Mouse (Mus musculus): ENCODE data around the gene Palm2. TPM values are rescaled to one million over a fixed set of nuclear protein-coding genes. Genes with fewer than 3 reads are reported as not detected.

The Palm2 gene
- polyA plus RNA-seq, 1 experiment = 0.95 TPM

DNA sequence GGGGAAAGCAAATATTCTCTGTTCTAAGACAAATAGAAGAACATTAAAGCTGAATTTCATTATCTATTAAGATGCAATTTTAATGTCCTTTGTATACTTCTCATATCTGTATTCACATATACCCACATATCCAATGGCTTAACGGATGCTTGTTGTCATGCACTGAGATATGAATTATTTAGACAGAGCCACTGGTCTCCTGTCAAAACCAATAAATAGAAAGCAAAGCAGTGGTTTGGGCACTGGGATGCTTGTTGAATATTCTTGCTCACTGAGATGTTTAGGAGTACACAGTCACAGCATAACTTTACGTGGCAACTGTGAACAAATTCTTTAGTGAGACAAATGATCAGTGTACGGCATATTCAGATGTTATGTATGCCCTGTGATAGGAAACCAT, 206.9 kb downstream of the Palm2 start:
- no peaks in the 10 kb centered on the region for H3K4me1 ChIP-seq (ENCODE audit: control insufficient read depth, insufficient read depth, low read length)
- H3K4me3 ChIP-seq (ENCODE audit: insufficient read depth, low read length) = no peak overlapping the region
- TF ChIP-seq CTCF (IDR thresholded peaks at IDR 0.05; ENCODE audit: low read depth, low read length) = no peak
- no peak for TF ChIP-seq POLR2A (IDR thresholded peaks at IDR 0.05; ENCODE audit: borderline replicate concordance, low read depth, low read length)

GRCm38 (mm10) chr4:57650994-57651393, 216.9 kb downstream of the Palm2 start:
- TF ChIP-seq POLR2A (IDR thresholded peaks at IDR 0.05; ENCODE audit: borderline replicate concordance, low read depth, low read length) (no peak), CTCF (IDR thresholded peaks at IDR 0.05; ENCODE audit: low read depth, low read length) (no peak)
- H3K4me1 ChIP-seq (ENCODE audit: control insufficient read depth, insufficient read depth, low read length) = no peaks in the 10 kb centered on the region

More for the DNA sequence above, 206.9 kb downstream of the Palm2 start:
- H3K27ac ChIP-seq (ENCODE audit: insufficient read depth, low read depth, low read length) = no peak overlapping the region

DNA sequence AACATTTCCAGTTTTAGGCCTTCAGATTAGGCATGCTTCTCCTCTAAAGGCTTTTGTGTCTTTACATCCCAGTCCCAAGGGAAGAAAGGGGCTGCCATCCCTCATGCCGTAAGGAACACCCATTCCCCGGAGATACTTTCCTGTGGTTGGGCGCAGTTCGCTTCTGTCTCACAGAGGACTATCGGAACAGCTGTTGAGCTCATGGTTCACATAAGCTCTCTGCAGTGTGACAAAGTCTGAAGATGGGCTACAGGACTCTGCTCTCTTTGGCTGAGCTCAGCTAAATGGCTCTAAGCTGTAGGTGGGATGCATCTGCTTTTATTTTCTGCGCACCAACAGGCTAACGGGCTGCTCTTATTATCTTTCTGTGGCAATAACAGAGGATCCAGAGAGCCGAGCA, 217.5 kb downstream of the Palm2 start:
- H3K27ac ChIP-seq (ENCODE audit: insufficient read depth, low read depth, low read length) = no peak overlapping the region
- no peak overlapping the region for H3K4me3 ChIP-seq (ENCODE audit: insufficient read depth, low read length)
- TF ChIP-seq POLR2A (IDR thresholded peaks at IDR 0.05; ENCODE audit: borderline replicate concordance, low read depth, low read length) = no peak
- TF ChIP-seq CTCF (IDR thresholded peaks at IDR 0.05; ENCODE audit: low read depth, low read length) = no peak
- H3K4me1 ChIP-seq (ENCODE audit: control insufficient read depth, insufficient read depth, low read length) = no peaks in the 10 kb centered on the region

More at GRCm38 (mm10) chr4:57650994-57651393, 216.9 kb downstream of the Palm2 start:
- Histone ChIP-seq H3K4me3 (ENCODE audit: insufficient read depth, low read length) (no peak overlapping the region), H3K27ac (ENCODE audit: insufficient read depth, low read depth, low read length) (no peak overlapping the region)

- H3K4me1 ChIP-seq (ENCODE audit: control insufficient read depth, insufficient read depth, low read length) = no peaks in the 10 kb centered on the region
- H3K27ac ChIP-seq (ENCODE audit: insufficient read depth, low read depth, low read length) = no peak overlapping the region
- TF ChIP-seq POLR2A (IDR thresholded peaks at IDR 0.05; ENCODE audit: borderline replicate concordance, low read depth, low read length) = no peak
- no peak for TF ChIP-seq CTCF (IDR thresholded peaks at IDR 0.05; ENCODE audit: low read depth, low read length)
- no peak overlapping the region for H3K4me3 ChIP-seq (ENCODE audit: insufficient read depth, low read length)
Measured at GRCm38 (mm10) chr4:57652185-57652904, 218.3 kb downstream of the Palm2 start.

- Histone ChIP-seq H3K4me1 (ENCODE audit: control insufficient read depth, insufficient read depth, low read length) (no peaks in the 10 kb centered on the region), H3K4me3 (ENCODE audit: insufficient read depth, low read length) (no peak overlapping the region), H3K27ac (ENCODE audit: insufficient read depth, low read depth, low read length) (no peak overlapping the region)
- no peak for TF ChIP-seq CTCF (IDR thresholded peaks at IDR 0.05; ENCODE audit: low read depth, low read length)
- no peak for TF ChIP-seq POLR2A (IDR thresholded peaks at IDR 0.05; ENCODE audit: borderline replicate concordance, low read depth, low read length)
Measured at GRCm38 (mm10) chr4:57655966-57656365, 221.9 kb downstream of the Palm2 start.

GRCm38 (mm10) chr4:57656388-57656787, 222.3 kb downstream of the Palm2 start:
- H3K27ac ChIP-seq (ENCODE audit: insufficient read depth, low read depth, low read length) = no peak overlapping the region
- no peak overlapping the region for H3K4me3 ChIP-seq (ENCODE audit: insufficient read depth, low read length)
- no peaks in the 10 kb centered on the region for H3K4me1 ChIP-seq (ENCODE audit: control insufficient read depth, insufficient read depth, low read length)
- TF ChIP-seq CTCF (IDR thresholded peaks at IDR 0.05; ENCODE audit: low read depth, low read length) (no peak), POLR2A (IDR thresholded peaks at IDR 0.05; ENCODE audit: borderline replicate concordance, low read depth, low read length) (no peak)

DNA sequence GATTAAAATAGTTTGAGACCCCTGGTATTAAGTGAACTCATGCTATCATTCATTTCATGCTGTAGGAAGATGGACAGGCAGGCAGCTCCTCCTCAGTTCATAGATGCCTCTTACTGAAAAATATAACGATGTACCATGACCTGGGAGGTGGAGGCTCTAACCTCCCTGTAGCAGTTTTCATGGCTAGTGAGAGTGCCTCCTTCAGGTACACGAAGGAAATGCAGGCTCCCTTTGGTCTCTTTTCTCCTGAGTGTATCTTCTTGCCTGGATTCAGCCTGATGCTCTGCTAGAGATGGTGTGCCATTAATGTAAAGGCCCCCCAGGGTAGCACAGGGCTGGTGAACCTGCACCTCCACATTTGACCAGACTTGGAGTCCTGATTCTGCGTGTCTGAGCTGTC, 222.8 kb downstream of the Palm2 start:
- TF ChIP-seq CTCF (IDR thresholded peaks at IDR 0.05; ENCODE audit: low read depth, low read length) = no peak
- no peak for TF ChIP-seq POLR2A (IDR thresholded peaks at IDR 0.05; ENCODE audit: borderline replicate concordance, low read depth, low read length)
- Histone ChIP-seq H3K4me1 (ENCODE audit: control insufficient read depth, insufficient read depth, low read length) (no peaks in the 10 kb centered on the region), H3K4me3 (ENCODE audit: insufficient read depth, low read length) (no peak overlapping the region), H3K27ac (ENCODE audit: insufficient read depth, low read depth, low read length) (no peak overlapping the region)

GRCm38 (mm10) chr4:57660470-57660869, 226.4 kb downstream of the Palm2 start:
- no peak overlapping the region for H3K4me3 ChIP-seq (ENCODE audit: insufficient read depth, low read length)
- H3K4me1 ChIP-seq (ENCODE audit: control insufficient read depth, insufficient read depth, low read length) = no peaks in the 10 kb centered on the region
- H3K27ac ChIP-seq (ENCODE audit: insufficient read depth, low read depth, low read length) = no peak overlapping the region
- TF ChIP-seq POLR2A (IDR thresholded peaks at IDR 0.05; ENCODE audit: borderline replicate concordance, low read depth, low read length) (no peak), CTCF (IDR thresholded peaks at IDR 0.05; ENCODE audit: low read depth, low read length) (no peak)

DNA sequence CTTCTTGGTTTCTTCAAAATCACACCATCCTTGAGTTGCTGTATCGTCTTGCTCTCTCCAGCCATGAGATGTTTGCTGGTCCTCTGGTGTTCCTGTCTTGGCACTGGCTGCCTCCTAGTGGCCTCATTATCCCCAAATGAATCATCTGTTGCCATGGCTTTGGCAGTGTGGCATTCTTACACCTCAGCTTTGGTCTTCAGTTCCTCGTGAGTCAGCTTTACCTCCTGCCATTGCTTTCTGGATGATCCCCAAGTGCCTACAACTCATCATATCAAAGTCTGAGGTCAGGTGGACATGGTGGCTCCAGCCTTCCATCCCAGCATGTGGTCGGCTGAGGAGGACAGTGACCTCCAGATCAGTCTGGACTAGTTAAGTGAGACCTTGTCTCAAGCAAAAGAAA, 232.1 kb downstream of the Palm2 start:
- Histone ChIP-seq H3K4me1 (ENCODE audit: control insufficient read depth, insufficient read depth, low read length) (no peaks in the 10 kb centered on the region), H3K4me3 (ENCODE audit: insufficient read depth, low read length) (no peak overlapping the region), H3K27ac (ENCODE audit: insufficient read depth, low read depth, low read length) (no peak overlapping the region)
- TF ChIP-seq CTCF (IDR thresholded peaks at IDR 0.05; ENCODE audit: low read depth, low read length) (no peak), POLR2A (IDR thresholded peaks at IDR 0.05; ENCODE audit: borderline replicate concordance, low read depth, low read length) (no peak)

DNA sequence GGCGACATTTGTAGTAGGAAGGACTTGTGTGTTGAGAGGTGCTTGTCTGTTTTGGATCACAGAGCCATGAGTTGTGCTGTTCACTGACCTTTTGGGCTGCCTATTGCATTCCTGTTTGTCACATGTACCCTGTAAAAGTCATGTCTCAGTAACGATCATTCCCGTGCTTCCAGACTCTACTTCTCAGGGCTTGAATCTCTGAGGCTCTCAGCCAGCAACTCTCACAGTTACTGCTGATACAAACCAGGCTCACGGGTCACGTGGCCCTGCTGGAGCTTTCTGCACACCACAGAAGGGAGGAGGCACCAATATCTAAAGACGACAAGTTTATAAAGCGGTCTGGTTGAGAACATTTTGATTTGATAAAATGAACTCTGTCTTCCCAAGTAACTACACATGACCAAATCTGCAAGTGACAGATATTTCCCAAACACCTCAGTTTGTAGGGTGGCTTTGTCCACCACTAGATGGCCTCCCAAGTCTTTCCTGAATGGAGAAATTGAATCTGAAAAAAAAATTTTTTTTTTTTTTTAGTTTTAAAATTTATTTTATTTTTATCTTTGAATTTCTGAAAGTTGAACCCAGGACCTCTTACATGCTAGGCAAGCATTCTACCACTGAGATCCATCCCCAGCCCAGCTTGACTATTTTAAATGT, 236.9 kb downstream of the Palm2 start:
- H3K4me3 ChIP-seq (ENCODE audit: insufficient read depth, low read length) = no peak overlapping the region
- H3K27ac ChIP-seq (ENCODE audit: insufficient read depth, low read depth, low read length) = no peak overlapping the region
- H3K4me1 ChIP-seq (ENCODE audit: control insufficient read depth, insufficient read depth, low read length) = no peaks in the 10 kb centered on the region
- TF ChIP-seq POLR2A (IDR thresholded peaks at IDR 0.05; ENCODE audit: borderline replicate concordance, low read depth, low read length) = no peak
- no peak for TF ChIP-seq CTCF (IDR thresholded peaks at IDR 0.05; ENCODE audit: low read depth, low read length)
